Mouse (Mus musculus) kidney, embryonic 16.5 days (tissue): ENCODE data around the gene Soat1. TPM values are rescaled to one million over a fixed set of nuclear protein-coding genes. Genes with fewer than 3 reads are reported as not detected.
"Not testable (repeated sequence)": the region's sequence is repeated elsewhere in the genome, so short reads cannot be mapped to it uniquely, and the experiment has no call there.

Experiments used
- ATAC-seq: fragments of 200-750 bp; cut with Nextera tagmentation; 2 replicates; pipeline ENCODE4 v1.8.0; 2017; ENCODE audit warnings: moderate TSS enrichment; ENCODE audit not compliant: low FRiP score, low TSS enrichment
- H3K27ac ChIP-seq: fragments of 300-500 bp; sonication (generic); 2 replicates; pipeline ENCODE4 v1.5.1; 2014; ENCODE audit warnings: low read length
- H3K27me3 ChIP-seq: fragments of 300-500 bp; sonication (generic); 2 replicates; pipeline ENCODE4 v1.6.1; 2014; ENCODE audit warnings: low read length, control low read depth, mixed read lengths; ENCODE audit not compliant: insufficient read depth
- H3K36me3 ChIP-seq: fragments of 300-500 bp; sonication (generic); 2 replicates; pipeline ENCODE4 v1.6.1; 2014; ENCODE audit warnings: low read length, control low read depth, mixed read lengths; ENCODE audit not compliant: insufficient read depth
- H3K4me1 ChIP-seq: fragments of 300-500 bp; sonication (generic); 2 replicates; pipeline ENCODE4 v1.6.1; 2014; ENCODE audit warnings: low read length, control low read depth, mixed read lengths; ENCODE audit not compliant: insufficient read depth
- H3K4me2 ChIP-seq: fragments of 300-500 bp; sonication (generic); replicated peaks from 2 replicates; pipeline ENCODE4 v1.6.1; 2014; ENCODE audit warnings: low read depth, low read length
- H3K4me3 ChIP-seq: fragments of 300-500 bp; sonication (generic); 2 replicates; pipeline ENCODE4 v1.5.1; 2014; ENCODE audit warnings: mild to moderate bottlenecking, low read length
- H3K9ac ChIP-seq: fragments of 300-500 bp; sonication (generic); replicated peaks from 2 replicates; pipeline ENCODE4 v1.6.1; 2014; ENCODE audit warnings: low read length
- H3K9me3 ChIP-seq: fragments of 300-500 bp; sonication (generic); 2 replicates; pipeline ENCODE4 v1.6.1; 2016; ENCODE audit warnings: low read length, control low read depth
- WGBS: fragments of 180-500 bp; shearing (Covaris S2); extraction: QIAGEN DNeasy Blood & Tissue Kit; methylation state at CpG from one replicate; pipeline ENCODE4 v1.1.7; 2014; 5-methylcytosine and 5-hydroxymethylcytosine counted together
- polyA plus RNA-seq: library from polyadenylated mRNA; unstranded; fragments of >200 nt; fragmentation: Nextera tagmentation; extraction: Ambion mirVana; gene quantifications from 2 replicates; pipeline ENCODE4 v1.2.1, GENCODE M21; 2015

The Soat1 gene
- polyA plus RNA-seq, 1 experiment from 2014 or later: 44.9 TPM

- Histone ChIP-seq H3K4me2 (peak within 1 kb of the TSS; percentile 62), H3K27ac (peak within 1 kb of the TSS; percentile 65; the same call in 1 of the 2 replicates), H3K36me3 (no peaks in the 10 kb centered on the region), H3K27me3 (no peaks in the 10 kb centered on the region), H3K9ac (peak within 1 kb of the TSS; percentile 48), H3K4me1 (no peaks in the 10 kb centered on the region), H3K4me3 (peak within 1 kb of the TSS; percentile 55), H3K9me3 (no peaks in the 10 kb centered on the region; the same call in 1 of the 2 replicates)
- ATAC-seq: peak; percentile 93
- under 1% methylated on average over 37 of the region's 44 CpGs for WGBS
Measured at GRCm38 (mm10) chr1:156420671-156421297, 53.3 kb downstream of the Soat1 start, which contains the start of gene Axdnd1. Axdnd1 (minus strand) TSS chr1:156421159.

- H3K36me3 ChIP-seq: no peaks in the 10 kb centered on the region
- no peaks in the 10 kb centered on the region for H3K27me3 ChIP-seq
- H3K4me2 ChIP-seq: no peak overlapping the region
- no peak overlapping the region for H3K4me3 ChIP-seq
- H3K9me3 ChIP-seq: no peaks in the 10 kb centered on the region; the same call in 1 of the 2 replicates
- H3K9ac ChIP-seq: no peak overlapping the region
- no peak for ATAC-seq
- WGBS: 59% methylated on average over 4 of the region's 4 CpGs
- no peaks in the 10 kb centered on the region for H3K4me1 ChIP-seq
- H3K27ac ChIP-seq: no peak overlapping the region
Measured at GRCm38 (mm10) chr1:156418170-156418569, 56.0 kb downstream of the Soat1 start.

- no peaks in the 10 kb centered on the region for H3K27me3 ChIP-seq
- H3K27ac ChIP-seq: no peak overlapping the region
- H3K36me3 ChIP-seq: no peaks in the 10 kb centered on the region
- 60% methylated on average over 4 of the region's 4 CpGs for WGBS
- H3K9ac ChIP-seq: no peak overlapping the region
- H3K9me3 ChIP-seq: no peaks in the 10 kb centered on the region
- no peaks in the 10 kb centered on the region for H3K4me1 ChIP-seq
- no peak for ATAC-seq
- no peak overlapping the region for H3K4me3 ChIP-seq
- no peak overlapping the region for H3K4me2 ChIP-seq
Measured at GRCm38 (mm10) chr1:156408521-156408920, 65.6 kb downstream of the Soat1 start.

GRCm38 (mm10) chr1:156408004-156408403 is 66.1 kb downstream of the Soat1 start:
- ATAC-seq: no peak
- Histone ChIP-seq H3K27me3 (no peaks in the 10 kb centered on the region), H3K4me1 (no peaks in the 10 kb centered on the region), H3K36me3 (no peaks in the 10 kb centered on the region), H3K4me3 (no peak overlapping the region), H3K9me3 (no peaks in the 10 kb centered on the region), H3K4me2 (no peak overlapping the region), H3K27ac (no peak overlapping the region), H3K9ac (no peak overlapping the region)
- 54% methylated on average over 3 of the region's 3 CpGs for WGBS

- no peak overlapping the region for H3K9ac ChIP-seq
- no peak overlapping the region for H3K27ac ChIP-seq
- no peaks in the 10 kb centered on the region for H3K27me3 ChIP-seq
- 62% methylated on average over 10 of the region's 10 CpGs for WGBS
- H3K4me2 ChIP-seq: no peak overlapping the region
- no peak overlapping the region for H3K4me3 ChIP-seq
- no peaks in the 10 kb centered on the region for H3K4me1 ChIP-seq
- H3K36me3 ChIP-seq: no peaks in the 10 kb centered on the region
- no peak for ATAC-seq
- H3K9me3 ChIP-seq: no peaks in the 10 kb centered on the region
Measured at GRCm38 (mm10) chr1:156403251-156403650, 70.9 kb downstream of the Soat1 start.

- WGBS: 68% methylated on average over 2 of the region's 2 CpGs
- no peak for ATAC-seq
- Histone ChIP-seq H3K4me1 (no peaks in the 10 kb centered on the region), H3K36me3 (no peaks in the 10 kb centered on the region), H3K4me2 (no peak overlapping the region), H3K27me3 (no peaks in the 10 kb centered on the region), H3K27ac (no peak overlapping the region), H3K9me3 (no peaks in the 10 kb centered on the region), H3K4me3 (no peak overlapping the region), H3K9ac (no peak overlapping the region)
Measured at GRCm38 (mm10) chr1:156402491-156402890, 71.6 kb downstream of the Soat1 start.

- H3K4me3 ChIP-seq, H3K27ac ChIP-seq, H3K4me1 ChIP-seq, H3K4me2 ChIP-seq, ATAC-seq, H3K27me3 ChIP-seq, H3K9me3 ChIP-seq, H3K9ac ChIP-seq, H3K36me3 ChIP-seq: not testable (repeated sequence)
- 72% methylated on average over 3 of the region's 3 CpGs for WGBS
Measured at GRCm38 (mm10) chr1:156400159-156400558, 74.0 kb downstream of the Soat1 start.

GRCm38 (mm10) chr1:156393148-156393547 is 81.0 kb downstream of the Soat1 start:
- Histone ChIP-seq H3K27ac (no peak overlapping the region), H3K36me3 (no peaks in the 10 kb centered on the region), H3K9me3 (no peaks in the 10 kb centered on the region), H3K4me1 (no peaks in the 10 kb centered on the region), H3K27me3 (no peaks in the 10 kb centered on the region), H3K4me2 (no peak overlapping the region), H3K9ac (no peak overlapping the region), H3K4me3 (no peak overlapping the region)
- no peak for ATAC-seq
- 85% methylated on average over 4 of the region's 4 CpGs for WGBS

GRCm38 (mm10) chr1:156386880-156387279 is 87.3 kb downstream of the Soat1 start:
- Histone ChIP-seq H3K36me3 (no peaks in the 10 kb centered on the region), H3K4me1 (no peaks in the 10 kb centered on the region), H3K4me2 (no peak overlapping the region), H3K9ac (no peak overlapping the region), H3K9me3 (no peaks in the 10 kb centered on the region), H3K27ac (no peak overlapping the region), H3K27me3 (no peaks in the 10 kb centered on the region), H3K4me3 (no peak overlapping the region)
- ATAC-seq: no peak
- 73% methylated on average over 3 of the region's 3 CpGs for WGBS

- Histone ChIP-seq H3K4me2 (no peak overlapping the region), H3K9ac (no peak overlapping the region), H3K27me3 (no peaks in the 10 kb centered on the region), H3K9me3 (no peaks in the 10 kb centered on the region), H3K4me3 (no peak overlapping the region), H3K36me3 (no peaks in the 10 kb centered on the region), H3K4me1 (no peaks in the 10 kb centered on the region), H3K27ac (no peak overlapping the region)
- no peak for ATAC-seq
- 87% methylated on average over 4 of the region's 4 CpGs for WGBS
Measured at GRCm38 (mm10) chr1:156386232-156386631, 87.9 kb downstream of the Soat1 start.
